Mouse (Mus musculus) liver, adult 2 months (tissue): ENCODE data around the gene Gm47995.

Experiments used
- CTCF ChIP-seq: fragments of 200-500 bp; IDR thresholded peaks from 2 replicates; pipeline ENCODE4 v1.5.1; 2011; ENCODE audit warnings: low read depth, low read length, control low read depth
- POLR2A ChIP-seq: fragments of 200-500 bp; IDR thresholded peaks from 2 replicates; pipeline ENCODE4 v1.6.1; 2011; ENCODE audit warnings: low read length, control low read depth; ENCODE audit not compliant: insufficient read depth; ENCODE audit errors: extremely low read depth

DNA sequence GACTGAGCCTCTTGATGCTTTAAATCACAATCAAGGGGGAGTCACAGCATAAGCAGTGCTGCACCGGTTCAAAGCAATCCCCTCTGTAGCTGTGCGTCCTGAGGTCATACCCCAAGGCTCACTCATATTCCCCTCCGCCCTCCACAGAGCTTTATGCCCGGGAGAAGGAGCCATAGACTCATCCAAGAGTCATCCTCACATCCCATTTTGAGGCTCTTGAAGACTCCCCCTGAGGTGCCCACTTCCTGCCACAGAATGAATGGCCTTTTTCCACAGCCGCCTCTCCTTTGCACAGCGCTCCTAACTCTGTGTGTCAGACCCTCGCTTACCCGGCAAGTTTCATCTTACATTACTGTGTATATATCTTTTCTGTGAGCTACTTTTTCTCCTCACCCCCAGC, 29.3 kb downstream of the Gm47995 start:
- TF ChIP-seq CTCF (no peak), POLR2A (no peak)
